Mouse (Mus musculus) midbrain, embryonic 11.5 days (tissue): ENCODE measurements around the gene Nsun5. TPM values are rescaled to one million over a fixed set of nuclear protein-coding genes. Genes with fewer than 3 reads are reported as not detected.

Experiments
- ATAC-seq: fragments of 200-750 bp; cut with Nextera tagmentation; 2 replicates; pipeline ENCODE4 v1.8.0; 2017; ENCODE audit warnings: moderate TSS enrichment, moderate library complexity; ENCODE audit not compliant: low FRiP score
- DNase-seq: peaks from one replicate; pipeline ENCODE4 v3.0.0; 2015; ENCODE audit warnings: low spot score; ENCODE audit errors: missing footprints
- H3K27ac ChIP-seq: fragments of 300-500 bp; sonication (generic); 2 replicates; pipeline ENCODE4 v1.5.1; 2014; ENCODE audit warnings: low read depth, low read length
- H3K27me3 ChIP-seq: fragments of 300-500 bp; sonication (generic); 2 replicates; pipeline ENCODE4 v1.6.1; 2014; ENCODE audit warnings: mild to moderate bottlenecking, low read length, moderate library complexity, mixed read lengths; ENCODE audit not compliant: control insufficient read depth, insufficient read depth
- H3K36me3 ChIP-seq: fragments of 300-500 bp; sonication (generic); 2 replicates; pipeline ENCODE4 v1.6.1; 2014; ENCODE audit warnings: mild to moderate bottlenecking, low read length, moderate library complexity, mixed read lengths; ENCODE audit not compliant: control insufficient read depth, insufficient read depth
- H3K4me1 ChIP-seq: fragments of 300-500 bp; sonication (generic); 2 replicates; pipeline ENCODE4 v1.6.1; 2014; ENCODE audit warnings: low read length; ENCODE audit not compliant: control insufficient read depth, insufficient read depth
- H3K4me2 ChIP-seq: fragments of 300-500 bp; sonication (generic); 2 replicates; pipeline ENCODE4 v1.6.1; 2014; ENCODE audit warnings: mild to moderate bottlenecking, moderate library complexity
- H3K4me3 ChIP-seq: fragments of 300-500 bp; sonication (generic); 2 replicates; pipeline ENCODE4 v1.5.1; 2014; ENCODE audit warnings: low read depth, low read length
- H3K9ac ChIP-seq: fragments of 300-500 bp; sonication (generic); 2 replicates; pipeline ENCODE4 v1.6.1; 2014; ENCODE audit warnings: low read length
- H3K9me3 ChIP-seq: fragments of 300-500 bp; sonication (generic); 2 replicates; pipeline ENCODE4 v1.6.1; 2016; ENCODE audit warnings: low read length; ENCODE audit not compliant: control insufficient read depth
- WGBS: fragments of 180-500 bp; shearing (Covaris S2); extraction: QIAGEN DNeasy Blood & Tissue Kit; methylation state at CpG from one replicate; pipeline ENCODE4 v1.1.7; 2014; 5-methylcytosine and 5-hydroxymethylcytosine counted together
- polyA plus RNA-seq: library from polyadenylated mRNA; unstranded; fragments of >200 nt; fragmentation: Nextera tagmentation; extraction: Ambion mirVana; gene quantifications from 2 replicates; pipeline ENCODE4 v1.2.1, GENCODE M21; 2014

Gene Nsun5
- polyA plus RNA-seq, 1 experiment from 2014 or later: 30.0 TPM

- no peak overlapping the region for H3K27ac ChIP-seq
- no peaks in the 10 kb centered on the region for H3K27me3 ChIP-seq
- H3K4me1 ChIP-seq: no peaks in the 10 kb centered on the region
- no peak for DNase-seq
- no peak overlapping the region for H3K4me2 ChIP-seq
- H3K9ac ChIP-seq: no peak overlapping the region
- no peak for ATAC-seq
- H3K36me3 ChIP-seq: no peaks in the 10 kb centered on the region
- H3K4me3 ChIP-seq: no peak overlapping the region
- no peaks in the 10 kb centered on the region for H3K9me3 ChIP-seq
- 78% methylated on average over 4 of the region's 4 CpGs for WGBS
These were observed 22.2 kb upstream of the Nsun5 start for GRCm38 (mm10) chr5:135347511-135348011.

- Histone ChIP-seq H3K27ac (no peak within 1 kb of the TSS), H3K9ac (no peak within 1 kb of the TSS), H3K36me3 (no peaks in the 10 kb centered on the region), H3K9me3 (no peaks in the 10 kb centered on the region), H3K4me1 (no peaks in the 10 kb centered on the region), H3K4me2 (no peak within 1 kb of the TSS), H3K4me3 (no peak within 1 kb of the TSS), H3K27me3 (no peaks in the 10 kb centered on the region)
- WGBS: 85% methylated on average over 35 of the region's 35 CpGs
- no peak for DNase-seq
- no peak for ATAC-seq
These were observed 19.9 kb upstream of the Nsun5 start, which contains the start of gene Fkbp6 for GRCm38 (mm10) chr5:135349862-135350261. Fkbp6 (minus strand) TSS chr5:135350044.

GRCm38 (mm10) chr5:135351606-135352005 is 18.1 kb upstream of the Nsun5 start:
- WGBS: 88% methylated on average over 13 of the region's 13 CpGs
- Histone ChIP-seq H3K4me3 (no peak overlapping the region), H3K9ac (no peak overlapping the region), H3K4me1 (no peaks in the 10 kb centered on the region), H3K36me3 (no peaks in the 10 kb centered on the region), H3K9me3 (no peaks in the 10 kb centered on the region), H3K27ac (no peak overlapping the region), H3K27me3 (no peaks in the 10 kb centered on the region), H3K4me2 (no peak overlapping the region)
- DNase-seq (no peak), ATAC-seq (no peak)

GRCm38 (mm10) chr5:135352995-135353394 is 16.8 kb upstream of the Nsun5 start, which contains the start of gene Trim50:
Trim50 (plus strand) TSS chr5:135353295.
- DNase-seq (no peak), ATAC-seq (no peak)
- H3K4me2 ChIP-seq: no peak within 1 kb of the TSS
- no peaks in the 10 kb centered on the region for H3K9me3 ChIP-seq
- no peaks in the 10 kb centered on the region for H3K27me3 ChIP-seq
- 65% methylated on average over 9 of the region's 9 CpGs for WGBS
- H3K4me3 ChIP-seq: no peak within 1 kb of the TSS
- H3K9ac ChIP-seq: no peak within 1 kb of the TSS
- H3K27ac ChIP-seq: no peak within 1 kb of the TSS
- no peaks in the 10 kb centered on the region for H3K4me1 ChIP-seq
- H3K36me3 ChIP-seq: no peaks in the 10 kb centered on the region

GRCm38 (mm10) chr5:135353564-135353963 is 16.2 kb upstream of the Nsun5 start:
- no peak overlapping the region for H3K4me2 ChIP-seq
- H3K27ac ChIP-seq: no peak overlapping the region
- ATAC-seq: no peak
- H3K4me1 ChIP-seq: no peaks in the 10 kb centered on the region
- no peak overlapping the region for H3K9ac ChIP-seq
- 19% methylated on average over 20 of the region's 20 CpGs for WGBS
- H3K4me3 ChIP-seq: no peak overlapping the region
- no peaks in the 10 kb centered on the region for H3K27me3 ChIP-seq
- no peaks in the 10 kb centered on the region for H3K9me3 ChIP-seq
- no peaks in the 10 kb centered on the region for H3K36me3 ChIP-seq
- peak; percentile 91 for DNase-seq

- Histone ChIP-seq H3K27ac (no peak overlapping the region), H3K4me3 (no peak overlapping the region), H3K36me3 (no peaks in the 10 kb centered on the region), H3K4me1 (no peaks in the 10 kb centered on the region), H3K4me2 (no peak overlapping the region), H3K27me3 (no peaks in the 10 kb centered on the region), H3K9ac (no peak overlapping the region), H3K9me3 (no peaks in the 10 kb centered on the region)
- DNase-seq (no peak), ATAC-seq (no peak)
- WGBS: 58% methylated on average over 1 of the region's 1 CpGs
These were observed 13.7 kb upstream of the Nsun5 start for GRCm38 (mm10) chr5:135356090-135356489.

GRCm38 (mm10) chr5:135357556-135357955 is 12.2 kb upstream of the Nsun5 start:
- Histone ChIP-seq H3K4me3 (no peak overlapping the region), H3K9ac (no peak overlapping the region), H3K4me1 (no peaks in the 10 kb centered on the region), H3K36me3 (no peaks in the 10 kb centered on the region), H3K27ac (no peak overlapping the region), H3K9me3 (no peaks in the 10 kb centered on the region), H3K4me2 (no peak overlapping the region), H3K27me3 (no peaks in the 10 kb centered on the region)
- WGBS: 85% methylated on average over 2 of the region's 2 CpGs
- ATAC-seq (0 out of 2 replicates have a peak, but pooled peaks have one; percentile 73), DNase-seq (no peak)

GRCm38 (mm10) chr5:135359772-135360171 is 10.0 kb upstream of the Nsun5 start:
- H3K27me3 ChIP-seq: no peaks in the 10 kb centered on the region
- no peak overlapping the region for H3K27ac ChIP-seq
- no peak overlapping the region for H3K9ac ChIP-seq
- H3K4me2 ChIP-seq: no peak overlapping the region
- H3K4me3 ChIP-seq: no peak overlapping the region
- H3K36me3 ChIP-seq: no peaks in the 10 kb centered on the region
- WGBS: 95% methylated on average over 2 of the region's 2 CpGs
- ATAC-seq (no peak), DNase-seq (peak; percentile 41)
- H3K9me3 ChIP-seq: no peaks in the 10 kb centered on the region
- H3K4me1 ChIP-seq: no peaks in the 10 kb centered on the region

GRCm38 (mm10) chr5:135362572-135362971 is 7.2 kb upstream of the Nsun5 start:
- H3K4me3 ChIP-seq: no peak overlapping the region
- no peaks in the 10 kb centered on the region for H3K4me1 ChIP-seq
- no peaks in the 10 kb centered on the region for H3K9me3 ChIP-seq
- ATAC-seq: no peak
- H3K27me3 ChIP-seq: no peaks in the 10 kb centered on the region
- H3K36me3 ChIP-seq: no peaks in the 10 kb centered on the region
- 89% methylated on average over 3 of the region's 3 CpGs for WGBS
- DNase-seq: no peak
- H3K4me2 ChIP-seq: no peak overlapping the region
- H3K9ac ChIP-seq: no peak overlapping the region
- no peak overlapping the region for H3K27ac ChIP-seq
